Mouse (Mus musculus) CH12F3 (cell line): ENCODE data around the gene Bend5.

Source experiments
- in situ Hi-C: fragments of 300-500 bp; cut with MboI; formaldehyde crosslinking; loops from 2 replicates; pipeline ENCODE4 v1.14.3; 2020; ENCODE audit warnings: low sequenced_read_pairs

Gene Bend5

DNA sequence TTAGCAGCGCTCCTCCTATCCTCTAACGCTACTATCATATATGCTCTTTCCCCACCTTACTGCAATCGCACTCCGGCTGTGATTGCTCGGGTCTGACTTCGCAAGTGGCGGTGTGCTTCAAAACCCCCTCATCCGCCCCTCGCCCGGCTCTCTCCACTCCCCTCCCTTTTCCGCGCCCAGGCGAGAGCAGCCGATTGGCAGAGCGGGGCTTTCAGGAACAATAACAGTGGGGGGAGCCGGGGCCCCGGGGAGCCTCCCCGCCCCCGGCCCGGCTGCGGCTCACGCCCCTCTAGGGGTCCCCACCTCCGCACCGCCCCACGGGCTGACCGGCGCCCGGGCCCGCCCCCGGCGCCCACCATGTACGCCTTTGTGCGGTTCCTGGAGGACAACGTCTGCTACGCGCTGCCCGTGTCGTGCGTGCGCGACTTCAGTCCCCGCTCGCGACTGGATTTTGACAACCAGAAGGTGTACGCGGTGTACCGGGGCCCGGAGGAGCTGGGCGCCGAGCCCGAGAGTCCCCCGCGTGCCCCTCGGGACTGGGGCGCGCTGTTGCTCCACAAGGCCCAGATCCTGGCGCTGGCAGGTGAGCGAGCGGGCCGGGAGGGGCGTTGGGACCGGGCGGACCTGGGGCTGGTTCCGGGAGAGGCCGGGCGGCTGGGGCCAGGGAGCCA, at the start of gene Bend5:
Gene Bend5 (plus strand): TSS at position 189 of the 671 bp plus-strand sequence.
- in situ Hi-C loops: no loop called here

DNA sequence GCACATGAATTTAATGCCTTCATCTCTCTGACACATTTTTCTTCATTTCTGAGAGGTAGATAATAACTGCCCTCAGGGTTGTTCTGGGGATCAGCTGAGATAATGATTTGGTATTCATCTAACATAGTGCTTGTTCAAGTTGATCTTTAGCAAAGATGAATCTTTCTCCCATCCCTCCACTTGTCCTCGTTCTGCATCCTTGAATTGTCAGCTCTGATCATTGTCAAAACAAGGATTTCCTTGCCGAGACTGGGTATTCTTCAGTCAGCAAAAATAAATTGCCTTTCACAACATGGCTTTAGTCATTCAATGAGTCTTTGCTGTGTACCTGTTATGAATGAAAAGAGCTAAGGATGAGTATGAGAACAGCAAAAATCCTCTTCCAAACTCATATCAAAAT, 47.0 kb upstream of the Bend5 start:
- in situ Hi-C loops: no loop called here

DNA sequence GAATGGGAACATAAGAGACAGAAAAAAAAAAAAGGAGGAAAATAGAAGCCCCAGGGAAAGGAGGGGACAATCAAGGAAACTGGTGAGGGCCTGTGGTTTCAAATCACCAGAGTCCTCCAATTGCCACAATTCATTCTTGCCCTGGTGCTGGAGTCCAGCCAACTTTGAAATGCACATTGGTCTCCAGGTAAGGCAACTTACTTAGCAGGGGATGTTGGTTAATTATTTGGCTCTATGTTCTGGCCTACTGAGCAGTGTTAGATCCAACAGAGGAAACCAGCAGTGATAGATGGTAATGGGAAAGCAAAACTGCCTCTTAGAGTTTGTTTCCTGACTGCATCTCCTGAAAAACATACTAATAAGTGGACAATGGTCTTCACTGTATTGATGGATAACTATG, 37.6 kb upstream of the Bend5 start:
- in situ Hi-C loops: no loop called here

DNA sequence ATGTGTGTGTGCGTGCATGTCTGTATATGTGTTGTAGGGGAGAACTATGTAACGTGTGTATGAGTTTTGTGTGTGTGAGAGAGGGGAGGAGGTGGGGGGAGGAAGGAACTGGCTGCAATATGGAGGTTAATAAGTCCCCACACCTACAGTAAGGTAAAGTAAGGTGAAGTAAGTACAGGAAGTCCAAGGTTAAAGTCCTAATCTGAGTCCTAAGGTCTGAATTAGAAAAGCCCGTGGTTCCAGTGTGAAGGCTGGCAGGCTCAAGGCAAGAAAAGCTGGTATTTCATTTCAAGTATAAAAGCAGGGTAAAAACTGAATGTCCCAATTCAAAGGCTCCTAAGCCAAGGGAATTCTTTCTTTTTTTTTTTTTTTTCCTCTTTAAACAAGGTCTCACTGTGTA, 36.7 kb upstream of the Bend5 start:
- in situ Hi-C loops: no loop called here

DNA sequence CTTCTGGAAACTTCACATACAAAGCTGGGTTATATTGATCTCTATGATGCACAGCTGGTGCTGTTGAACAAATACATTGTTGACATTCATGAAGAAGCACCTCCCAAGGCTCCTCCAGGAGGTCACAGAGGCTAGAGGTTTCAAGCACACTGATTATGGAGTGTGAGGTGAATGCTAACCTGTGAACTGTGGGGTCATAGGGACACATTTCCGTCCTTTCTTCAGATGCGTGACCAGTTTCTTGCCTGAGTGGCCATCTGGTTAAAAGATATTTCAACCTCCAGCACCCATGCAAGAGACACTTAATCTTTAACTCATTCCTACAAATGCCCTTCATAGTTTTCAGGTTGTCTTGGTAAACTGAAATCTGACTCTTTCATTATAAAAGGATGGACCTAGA, 31.7 kb upstream of the Bend5 start:
- in situ Hi-C loops: no loop called here

DNA sequence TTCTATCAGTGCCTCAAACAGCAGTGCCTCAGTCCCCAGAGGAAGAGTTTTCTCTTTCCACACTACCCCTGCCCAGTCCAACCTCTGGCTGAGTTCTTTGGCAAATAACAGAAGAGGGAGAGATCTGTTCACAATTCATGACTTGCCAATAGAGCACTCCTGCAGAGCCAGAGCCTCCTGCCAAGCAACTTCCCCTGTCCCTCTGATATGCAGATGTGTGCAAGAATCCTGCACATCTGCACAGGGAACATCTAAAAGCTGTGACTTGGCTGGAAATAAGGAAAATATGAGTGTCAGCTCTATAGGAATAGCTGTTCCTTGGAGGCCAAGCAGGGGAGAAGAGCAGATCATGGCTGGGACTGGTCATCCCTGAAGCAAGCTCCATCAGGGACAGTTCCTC, 24.1 kb upstream of the Bend5 start:
- in situ Hi-C loops: no loop called here

DNA sequence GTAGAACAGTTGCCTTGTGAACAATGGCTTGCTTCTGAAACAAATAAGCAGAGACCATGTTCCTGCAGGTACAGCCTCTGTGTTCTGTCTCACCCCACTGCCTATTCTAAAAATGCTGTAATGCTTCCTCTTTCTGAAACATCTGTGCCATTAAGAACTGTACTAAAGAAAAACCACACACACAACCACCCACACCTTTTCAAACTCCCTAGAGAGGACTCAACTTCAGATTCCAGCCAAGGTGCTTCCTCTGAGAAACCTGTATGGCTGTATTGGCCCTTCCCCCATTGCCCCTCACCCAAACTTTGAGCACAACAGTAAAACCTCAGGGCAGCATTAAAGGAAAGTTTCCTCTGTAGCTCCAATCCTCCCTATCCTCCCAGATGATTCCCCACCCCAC, 15.0 kb upstream of the Bend5 start:
- in situ Hi-C loops: no loop called here

DNA sequence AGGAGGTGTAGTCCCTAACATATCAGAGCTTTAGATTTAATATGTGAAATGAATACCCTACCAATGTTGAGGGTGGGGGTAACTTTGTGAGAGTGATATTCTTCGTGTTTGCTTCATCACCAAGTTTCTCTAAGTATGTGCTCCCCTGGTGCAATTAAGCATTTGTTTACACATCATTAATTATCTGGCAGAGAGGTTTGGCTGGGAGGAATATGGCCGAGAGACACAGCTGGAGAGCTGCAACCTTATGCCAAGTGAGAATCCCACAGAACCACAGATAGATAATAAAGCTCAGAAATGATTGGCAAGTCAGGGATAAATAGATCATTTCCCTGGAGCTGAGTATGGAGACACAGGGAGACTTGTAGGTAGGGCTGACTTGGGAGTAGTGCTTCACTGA, 14.1 kb upstream of the Bend5 start:
- in situ Hi-C loops: no loop called here

DNA sequence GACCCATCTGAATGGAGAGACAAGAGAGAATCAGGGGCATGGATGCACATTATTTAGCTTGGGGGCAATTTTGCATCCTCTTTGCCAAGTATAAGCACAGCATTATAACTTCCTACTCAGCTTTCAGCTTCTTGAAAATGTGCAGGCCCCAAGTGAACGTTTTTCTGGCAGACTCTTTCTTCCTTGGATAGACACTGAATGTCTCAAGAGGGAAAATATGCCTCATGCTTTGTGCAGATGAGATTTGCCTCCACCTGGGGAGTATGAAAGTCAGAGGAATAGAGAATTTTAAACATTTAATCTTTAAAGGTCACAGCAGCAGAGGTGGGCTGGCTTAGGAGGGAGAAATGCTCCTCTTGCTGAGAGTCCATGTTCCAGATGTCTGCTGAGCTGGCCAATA, 11.6 kb upstream of the Bend5 start:
- in situ Hi-C loops: no loop called here

DNA sequence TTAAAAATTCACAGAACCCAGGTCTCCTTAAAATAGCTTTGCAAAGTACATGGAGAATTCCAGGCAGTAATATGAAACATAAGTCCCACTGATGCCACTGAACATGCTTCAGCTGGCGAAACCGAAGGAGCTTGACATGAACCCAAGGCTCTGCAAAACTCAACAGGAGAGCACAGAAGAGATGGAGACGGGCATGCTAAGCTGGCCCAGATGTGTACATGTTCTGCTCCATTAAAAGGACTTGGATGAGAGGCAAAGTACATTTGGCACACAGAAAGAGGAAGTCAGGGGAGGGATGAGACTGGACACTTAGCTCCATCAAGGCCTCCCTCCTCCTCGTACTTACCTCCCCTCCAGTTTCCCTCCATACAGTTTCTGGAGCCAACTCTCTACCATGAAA, 4.1 kb upstream of the Bend5 start:
- in situ Hi-C loops: no loop called here

DNA sequence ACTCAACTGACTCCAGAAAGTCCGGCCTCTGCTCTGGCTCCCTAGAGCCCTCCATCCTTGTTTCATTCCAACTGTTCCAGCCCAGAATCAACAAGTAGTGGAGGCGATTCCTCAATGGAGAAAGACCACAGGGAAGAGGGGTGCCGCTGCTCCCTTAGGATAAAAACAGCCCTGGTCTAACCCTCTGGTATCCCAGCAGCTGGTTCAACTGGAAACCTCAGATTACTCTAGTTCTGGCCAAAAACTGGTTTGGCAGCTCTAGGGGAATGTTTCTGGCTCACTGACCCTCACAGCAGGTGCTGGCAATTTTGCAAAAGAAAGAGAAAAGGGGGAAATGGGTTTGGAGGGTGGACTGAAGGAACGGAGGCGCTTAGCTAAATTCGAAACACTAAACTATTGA, 407 bp upstream of the Bend5 start:
- in situ Hi-C loops: no loop called here

DNA sequence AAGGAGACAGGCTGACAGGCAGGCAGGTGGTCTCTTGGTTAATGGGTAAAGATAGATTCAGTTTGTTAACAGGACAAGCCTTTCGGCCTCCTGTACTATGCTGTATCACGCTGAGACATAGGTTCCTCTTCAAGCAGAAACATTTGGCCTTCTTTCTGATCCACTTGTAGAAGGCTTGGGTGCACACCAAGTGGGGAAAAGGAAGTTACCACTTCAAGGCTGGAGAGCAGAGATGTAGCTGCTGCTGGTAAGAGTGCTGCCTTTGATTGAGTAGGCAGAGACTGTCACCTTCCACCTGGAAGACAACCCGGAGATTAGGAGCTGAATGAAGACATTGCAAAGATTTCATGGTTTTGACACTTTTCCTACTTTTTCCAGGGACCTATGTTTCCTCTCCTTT, 1.3 kb downstream of the Bend5 start:
- in situ Hi-C loops: no loop called here

DNA sequence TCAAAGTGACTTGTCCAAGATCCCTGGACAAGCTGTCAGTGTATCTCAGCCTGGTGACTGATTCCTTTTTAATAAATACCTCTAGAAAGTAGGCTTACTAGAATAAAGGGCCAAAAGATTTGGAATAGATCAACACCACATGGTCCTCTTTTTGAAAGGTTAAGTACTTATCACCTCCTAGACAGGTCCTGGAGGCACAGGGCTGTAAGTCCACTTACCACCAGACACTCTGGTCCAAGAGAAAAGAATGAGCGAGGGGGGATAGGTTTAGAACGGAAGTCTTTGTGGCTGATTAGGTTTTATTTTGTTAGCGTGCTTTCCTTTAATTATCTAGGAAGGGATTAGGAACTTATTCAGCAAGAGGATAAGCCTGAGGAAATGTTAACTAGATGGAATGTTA, 1.7 kb downstream of the Bend5 start:
- in situ Hi-C loops: no loop called here

DNA sequence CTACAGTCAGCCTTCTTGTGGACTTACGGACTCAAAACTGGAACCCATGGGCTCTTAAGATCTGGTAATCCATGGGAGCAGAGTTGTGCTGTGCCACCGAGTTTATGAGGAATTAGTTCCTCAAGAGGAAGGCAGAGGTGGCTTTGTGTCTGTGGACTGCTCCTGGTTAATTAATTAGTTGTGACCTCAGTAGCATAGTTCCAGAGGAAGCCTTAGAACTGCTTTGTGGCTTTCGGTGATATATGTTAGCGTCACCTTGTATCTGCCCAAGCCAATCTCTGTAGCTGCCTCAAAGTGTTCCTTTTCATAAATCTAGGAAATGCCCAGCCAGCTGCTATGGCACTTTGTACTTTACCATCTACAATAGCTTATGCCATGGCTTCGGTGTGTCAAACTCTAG, 2.9 kb downstream of the Bend5 start:
- in situ Hi-C loops: no loop called here

DNA sequence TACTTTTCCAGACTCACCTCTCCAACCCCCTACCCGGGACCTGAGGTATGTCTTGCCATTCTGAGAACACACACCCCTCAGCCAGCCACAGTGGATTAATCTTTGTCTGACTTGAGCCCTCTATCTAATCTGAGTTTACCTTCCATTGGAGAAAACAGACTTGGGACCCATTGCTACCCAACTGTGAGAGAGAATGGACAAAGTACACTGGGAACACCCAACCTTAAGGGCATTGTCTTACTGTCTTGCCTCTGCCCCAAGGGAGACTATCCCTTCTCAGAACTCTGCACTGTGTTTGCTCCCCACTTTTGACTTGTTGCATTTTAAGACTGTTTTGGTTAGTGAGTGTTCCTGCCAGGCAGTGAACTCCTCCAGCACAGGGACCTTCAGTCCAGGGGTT, 4.7 kb downstream of the Bend5 start:
- in situ Hi-C loops: no loop called here

DNA sequence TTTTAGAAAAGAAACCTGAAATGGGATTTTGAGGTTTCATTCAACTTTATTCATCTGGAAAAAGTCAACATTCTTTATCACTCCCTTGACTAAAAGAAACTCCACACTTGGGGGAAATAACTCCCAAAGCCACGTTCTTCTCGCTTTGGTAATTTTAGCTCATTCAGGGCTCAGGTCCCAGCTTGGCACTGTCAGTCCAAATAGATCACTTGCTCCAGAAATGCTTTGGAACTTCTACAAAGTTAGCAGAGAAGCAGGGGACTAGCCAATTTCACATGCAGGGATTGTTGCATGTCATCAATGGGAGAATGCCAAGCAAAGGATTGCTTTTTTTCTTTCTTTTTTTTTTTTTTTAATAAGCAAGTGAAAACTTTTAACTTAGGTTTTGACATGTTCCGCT, 5.2 kb downstream of the Bend5 start:
- in situ Hi-C loops: no loop called here

DNA sequence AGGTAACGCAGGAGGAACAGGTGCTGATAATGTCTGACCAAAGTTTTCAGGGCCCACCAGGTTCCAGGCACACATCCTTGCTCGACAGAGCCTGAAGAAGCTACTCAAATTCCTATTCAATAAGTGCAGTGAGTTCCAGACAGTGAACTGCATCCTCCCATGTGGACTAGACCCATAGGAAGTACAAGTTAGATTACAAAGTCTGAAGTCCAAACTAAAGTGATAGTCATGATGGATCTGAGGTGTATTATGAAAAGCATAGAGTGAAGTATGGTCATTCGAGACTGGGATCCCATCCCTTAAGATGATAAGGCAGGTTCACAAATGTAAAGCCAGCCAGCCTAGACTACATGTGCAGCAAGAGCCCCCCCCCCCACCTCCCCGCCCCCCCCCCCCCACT, 6.1 kb downstream of the Bend5 start:
- in situ Hi-C loops: no loop called here

DNA sequence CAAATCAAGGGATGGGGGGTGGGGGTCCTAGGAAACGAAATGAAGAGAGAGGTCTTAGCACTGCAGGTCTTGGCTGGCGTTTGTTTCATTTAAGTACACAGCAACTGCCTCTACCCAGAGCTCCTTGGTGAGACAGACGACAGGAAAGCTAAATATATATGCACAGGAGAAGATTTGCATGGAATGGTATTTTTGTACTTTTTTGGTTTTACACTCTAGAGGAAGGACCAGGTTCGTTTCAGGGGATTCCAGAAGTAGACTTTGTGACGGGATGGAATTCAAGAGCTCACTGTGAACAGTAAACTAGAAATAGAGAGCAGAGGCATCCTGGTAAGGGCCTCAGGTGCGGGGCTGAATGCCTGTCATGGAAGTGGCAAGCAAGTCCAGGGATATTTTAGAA, 7.0 kb downstream of the Bend5 start:
- in situ Hi-C loops: no loop called here

DNA sequence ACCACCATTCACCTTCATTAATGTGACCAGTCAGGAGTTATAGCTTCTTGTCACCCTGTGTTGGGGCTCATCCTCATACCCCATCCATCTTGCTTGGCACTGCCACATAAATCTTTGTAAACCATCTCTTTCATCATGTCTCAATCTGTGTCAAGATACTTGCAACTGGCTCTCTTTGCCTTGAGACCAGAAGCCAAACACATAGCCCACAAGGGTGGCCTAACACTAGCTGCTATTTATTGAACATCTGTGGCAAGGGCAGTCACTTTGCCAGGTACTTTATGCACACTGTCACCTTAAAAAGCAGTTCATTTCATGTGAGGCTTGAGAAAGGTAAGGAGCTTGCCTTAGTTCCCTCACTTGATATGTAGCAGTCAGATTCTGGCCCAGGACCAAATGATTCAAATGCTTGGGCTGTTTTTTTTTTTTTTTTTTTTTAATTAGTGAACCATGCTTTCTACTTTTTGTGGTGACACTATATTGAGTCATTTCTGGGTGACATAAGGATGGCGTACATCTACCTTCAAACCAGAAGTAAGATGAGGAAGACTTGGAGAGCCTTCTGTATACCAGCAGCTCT, 9.7 kb downstream of the Bend5 start:
- in situ Hi-C loops: no loop called here

DNA sequence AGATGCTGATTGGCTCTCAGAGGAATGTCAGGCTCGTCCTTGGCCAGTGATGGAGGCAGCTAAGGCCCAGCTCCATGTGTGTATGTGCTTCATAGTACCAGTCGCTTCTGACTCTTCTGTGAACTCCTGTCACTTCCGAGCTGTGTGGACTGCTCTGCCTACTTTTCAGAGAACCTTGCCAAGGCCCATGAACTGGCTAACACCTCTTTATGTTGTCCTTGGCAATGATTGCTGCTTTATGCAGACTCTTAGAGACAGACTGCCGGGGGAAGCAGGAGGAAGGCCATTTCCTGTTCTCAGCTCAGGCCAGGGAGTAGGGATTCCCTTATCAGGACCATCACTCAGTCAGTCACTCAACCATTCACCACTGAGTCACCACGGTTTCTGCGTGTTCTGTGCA, 10.4 kb downstream of the Bend5 start:
- in situ Hi-C loops: no loop called here

DNA sequence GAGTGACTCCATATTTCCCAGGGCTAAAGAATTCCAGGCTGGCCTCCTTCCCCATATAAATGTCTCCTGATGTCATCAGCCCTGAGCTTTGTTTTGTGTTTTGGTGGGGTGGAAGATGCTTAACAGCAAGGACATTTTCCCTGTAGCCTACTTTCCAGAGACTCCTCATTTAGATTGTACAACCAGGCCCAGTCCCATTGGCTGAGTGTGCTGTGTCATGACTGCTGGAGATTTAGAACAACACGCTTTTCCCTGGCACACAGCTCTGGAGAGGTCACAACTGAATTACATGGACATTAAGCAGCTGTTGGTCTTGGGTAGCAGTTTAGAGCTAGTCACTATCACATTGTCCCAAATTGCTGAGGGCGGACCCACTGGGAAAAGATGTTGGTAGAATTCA, 16.4 kb downstream of the Bend5 start:
- in situ Hi-C loops: no loop called here

DNA sequence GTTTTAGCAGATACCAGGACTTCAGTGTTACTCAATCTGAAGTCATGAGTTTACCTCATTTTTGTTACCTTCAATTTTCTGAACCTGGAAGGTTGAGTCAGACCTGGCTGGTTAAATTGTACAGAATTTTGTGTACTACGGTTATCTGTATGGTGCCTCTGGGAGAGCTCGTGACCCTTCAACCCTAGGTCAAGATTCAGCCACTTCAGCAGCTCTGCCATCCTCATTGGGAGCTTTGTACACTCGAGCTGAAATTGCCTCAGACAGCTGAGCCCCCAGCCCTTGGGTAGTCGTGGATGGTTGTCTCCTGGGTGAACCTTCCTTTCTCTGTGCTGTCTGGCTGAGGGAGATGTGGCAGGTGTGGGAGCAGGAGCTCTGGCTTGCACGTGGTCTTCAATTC, 17.2 kb downstream of the Bend5 start:
- in situ Hi-C loops: no loop called here

DNA sequence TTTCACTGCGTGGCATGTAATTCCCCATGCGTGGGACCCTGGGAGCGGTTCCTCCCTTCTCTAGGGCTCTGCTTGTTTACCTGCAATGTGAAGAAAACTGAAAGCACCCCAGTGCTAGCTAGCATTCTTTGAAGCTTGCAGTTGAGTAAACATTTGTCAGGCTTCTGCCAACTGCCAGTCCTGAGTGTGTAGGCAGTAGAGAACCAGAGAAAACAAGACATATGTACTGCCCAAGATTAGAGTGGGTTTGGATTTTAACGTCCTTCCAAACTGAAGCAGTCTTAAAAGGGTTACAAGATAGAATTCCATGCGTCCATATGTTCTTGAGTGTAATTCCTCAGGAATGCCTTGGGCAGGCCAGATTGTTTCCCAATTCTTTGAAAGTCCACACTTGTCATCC, 17.6 kb downstream of the Bend5 start:
- in situ Hi-C loops: no loop called here
